Mouse (Mus musculus): Measurements from ENCODE around the gene Tmigd3.

Gene Tmigd3

DNA sequence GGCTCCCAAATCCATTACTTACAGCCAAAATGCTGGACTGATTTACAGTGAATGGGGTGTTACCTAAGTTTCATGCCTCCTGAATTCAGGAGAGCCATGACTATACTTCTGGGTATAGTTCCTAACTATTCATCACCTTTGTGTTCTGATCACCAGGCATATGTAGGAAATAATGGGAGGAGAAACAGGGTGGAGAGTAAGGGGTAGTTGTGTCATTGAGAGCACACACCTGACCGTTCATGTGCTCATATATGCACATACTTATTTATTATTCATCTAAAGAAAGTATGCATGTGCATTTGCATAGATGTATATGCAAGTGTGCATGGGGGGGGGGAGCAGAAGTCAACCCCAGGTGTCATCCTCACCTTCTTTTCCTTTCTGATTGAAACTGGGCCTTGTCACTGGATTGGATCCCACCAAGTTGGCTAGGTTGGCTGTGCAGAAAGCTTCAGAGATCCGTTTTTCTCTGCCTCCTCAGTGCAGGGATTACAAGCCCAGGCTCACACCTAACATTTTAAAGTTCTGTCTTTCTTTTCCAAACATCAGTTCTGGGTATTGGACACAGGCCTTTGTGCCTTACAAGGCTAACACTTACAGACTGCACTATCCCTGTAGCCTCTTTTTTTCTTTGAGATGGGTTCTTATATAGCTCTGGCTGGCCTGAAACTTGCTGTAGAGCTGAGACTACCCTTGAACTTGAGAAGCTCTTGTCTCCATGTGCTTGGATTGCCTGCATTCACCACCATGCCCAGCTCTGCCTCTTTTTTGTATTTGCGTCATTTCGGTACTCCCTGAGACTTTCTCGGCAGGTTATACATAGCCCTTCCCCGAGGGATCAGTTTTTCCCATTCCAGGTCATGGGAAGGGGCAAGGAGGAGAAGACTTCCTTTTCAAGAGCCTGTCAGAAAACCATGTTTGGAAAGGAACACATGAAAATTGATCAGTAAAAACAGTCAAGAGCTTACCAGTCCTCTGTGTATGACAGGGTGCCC is 3.0 kb downstream of the Tmigd3 start:
- in situ Hi-C loops (cut with MboI; ENCODE audit: low sequenced_read_pairs) = no loop called here

GRCm38 (mm10) chr3:105876022-105876421 is 5.3 kb downstream of the Tmigd3 start:
- in situ Hi-C loops (cut with MboI; ENCODE audit: low sequenced_read_pairs) = no loop called here

DNA sequence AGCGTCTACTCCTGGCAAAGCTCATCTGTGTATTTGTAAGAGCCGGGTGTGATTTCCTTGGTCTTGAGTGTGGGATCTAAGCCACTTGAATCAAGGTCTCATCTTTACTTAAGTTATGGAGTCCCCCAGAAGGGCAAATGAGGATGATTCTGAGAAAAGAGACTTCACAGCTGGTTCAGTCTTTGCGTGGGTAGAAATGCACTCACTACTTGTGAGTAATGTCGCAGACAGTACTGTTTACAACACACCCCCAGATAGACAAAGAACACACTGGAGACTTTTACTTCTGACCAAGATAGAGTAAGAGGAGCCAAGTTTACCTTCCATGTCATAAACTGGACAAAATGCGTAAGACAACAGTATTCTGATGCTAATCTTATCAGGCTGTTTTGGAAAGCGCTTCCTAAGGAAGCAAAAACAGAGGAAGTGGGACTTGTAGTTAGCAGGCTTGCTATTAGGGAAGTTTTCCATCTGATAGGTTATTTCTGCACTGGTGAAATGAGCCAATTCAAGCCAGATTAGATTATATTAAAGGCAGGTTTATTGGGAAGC is 6.6 kb downstream of the Tmigd3 start:
- in situ Hi-C loops (cut with MboI; ENCODE audit: low sequenced_read_pairs) = no loop called here

GRCm38 (mm10) chr3:105877919-105878318 is 7.2 kb downstream of the Tmigd3 start:
- in situ Hi-C loops (cut with MboI; ENCODE audit: low sequenced_read_pairs) = no loop called here

DNA sequence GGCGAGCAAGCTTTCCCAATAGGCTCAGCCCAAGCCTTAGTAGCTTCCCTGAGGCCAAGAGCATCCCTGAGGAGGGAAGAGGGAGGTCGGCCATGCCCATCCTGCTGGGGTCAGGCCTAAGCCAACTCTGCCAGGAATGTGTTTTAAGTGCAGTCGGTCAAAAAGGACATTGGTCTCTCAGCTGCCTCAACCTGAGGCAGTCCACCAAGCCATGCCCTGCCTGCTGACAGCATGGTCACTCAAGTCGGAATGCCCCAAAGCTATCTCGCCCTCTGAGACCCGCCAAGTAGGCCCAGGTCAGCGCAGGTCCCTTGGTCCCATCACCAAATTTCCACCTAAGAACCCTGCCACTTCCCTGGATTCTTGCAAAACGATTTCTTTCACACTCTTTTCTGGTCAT is 8.0 kb downstream of the Tmigd3 start:
- in situ Hi-C loops (cut with MboI; ENCODE audit: low sequenced_read_pairs) = no loop called here

DNA sequence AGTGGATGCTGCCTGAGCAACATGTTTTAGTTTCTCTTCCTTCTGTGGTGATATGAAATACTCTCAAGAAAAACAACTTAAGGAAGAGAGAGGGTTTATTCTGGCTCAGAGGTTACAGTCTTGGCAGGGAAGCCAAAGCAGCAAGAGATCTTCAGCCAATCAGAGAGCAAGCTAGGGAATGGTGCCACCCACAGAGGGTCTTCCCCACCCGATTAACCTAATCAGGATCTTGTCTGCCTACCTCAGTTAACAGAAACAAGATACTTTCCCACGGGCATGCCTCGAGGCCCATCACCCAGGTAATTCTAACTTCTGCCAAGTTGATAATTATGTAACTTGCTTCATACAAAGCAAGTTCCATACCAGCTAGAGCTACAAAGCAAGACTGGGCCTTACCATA is 9.7 kb downstream of the Tmigd3 start:
- in situ Hi-C loops (cut with MboI; ENCODE audit: low sequenced_read_pairs) = no loop called here

DNA sequence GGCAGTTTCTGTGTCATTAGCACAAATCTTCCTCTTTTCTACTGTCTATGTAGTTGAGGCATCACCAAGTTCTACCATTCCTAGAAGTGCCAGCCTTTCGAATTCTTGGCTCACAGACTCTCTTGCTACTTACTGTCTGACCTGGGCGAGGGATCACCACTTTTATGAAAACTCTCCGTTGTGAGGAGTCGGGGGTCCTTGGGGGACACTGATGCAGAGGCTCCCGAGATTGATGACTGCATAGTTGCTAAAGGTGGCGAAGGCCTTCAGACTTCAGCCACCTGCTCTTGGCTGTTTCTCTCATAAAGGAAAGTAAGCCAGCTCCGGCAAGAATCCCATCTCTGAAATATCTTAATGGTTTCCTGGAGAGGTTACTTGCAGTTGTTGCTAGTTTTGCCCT is 11.4 kb downstream of the Tmigd3 start:
- in situ Hi-C loops (cut with MboI; ENCODE audit: low sequenced_read_pairs) = no loop called here

DNA sequence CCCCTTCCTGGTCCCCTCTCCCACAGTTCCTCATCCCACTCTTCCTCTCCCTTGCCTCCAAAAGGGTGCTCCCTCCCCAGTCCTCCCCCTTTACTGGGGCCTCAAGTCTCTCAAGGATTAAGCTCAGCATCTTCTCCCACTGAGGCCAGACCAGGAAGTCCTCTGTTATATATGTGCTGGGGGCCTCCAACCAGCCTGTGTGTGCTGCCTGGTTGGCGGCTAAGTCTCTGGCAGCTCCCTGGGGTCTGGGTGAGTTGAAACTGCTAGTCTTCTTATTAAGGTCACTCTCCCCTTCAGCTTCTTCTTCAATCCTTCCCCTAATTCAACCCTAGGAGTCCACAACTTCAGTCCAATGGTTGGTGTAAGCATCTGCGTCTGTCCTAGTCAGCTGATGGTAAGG is 12.4 kb downstream of the Tmigd3 start:
- in situ Hi-C loops (cut with MboI; ENCODE audit: low sequenced_read_pairs) = no loop called here

GRCm38 (mm10) chr3:105888961-105889360 is 18.3 kb downstream of the Tmigd3 start:
- in situ Hi-C loops (cut with MboI; ENCODE audit: low sequenced_read_pairs) = no loop called here

- in situ Hi-C loops (cut with MboI; ENCODE audit: low sequenced_read_pairs) = loop anchor here (10.0 kb wide), 1 partner anchor 95 kb away; no protein-coding TSS in a partner anchor
Observed at GRCm38 (mm10) chr3:105890220-105890619, 19.5 kb downstream of the Tmigd3 start.

DNA sequence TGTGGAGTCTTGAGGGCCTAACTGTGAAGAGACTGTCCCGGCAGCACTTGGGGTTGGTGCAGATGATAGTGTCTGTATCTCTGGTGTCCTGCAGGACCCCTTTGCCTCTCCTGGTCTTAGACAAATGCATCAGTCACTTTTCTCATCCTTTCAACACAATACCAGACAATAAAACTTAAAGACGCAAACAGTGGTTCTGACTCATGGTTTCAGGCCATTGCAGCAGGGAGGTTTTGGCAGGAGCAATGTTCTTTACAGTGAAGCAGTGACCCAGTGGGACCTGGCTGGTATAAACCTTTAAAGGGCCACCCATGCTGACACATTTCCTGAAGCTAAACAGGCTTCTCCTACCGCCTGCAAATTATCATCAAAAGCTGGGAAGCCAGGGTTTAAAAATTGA is 20.4 kb downstream of the Tmigd3 start:
- in situ Hi-C loops (cut with MboI; ENCODE audit: low sequenced_read_pairs) = loop anchor here (10.0 kb wide), 1 partner anchor 96 kb away; no protein-coding TSS in a partner anchor

GRCm38 (mm10) chr3:105891760-105892571 is 21.3 kb downstream of the Tmigd3 start:
- in situ Hi-C loops (cut with MboI; ENCODE audit: low sequenced_read_pairs) = loop anchor here (10.0 kb wide), 1 partner anchor 97 kb away; no protein-coding TSS in a partner anchor

DNA sequence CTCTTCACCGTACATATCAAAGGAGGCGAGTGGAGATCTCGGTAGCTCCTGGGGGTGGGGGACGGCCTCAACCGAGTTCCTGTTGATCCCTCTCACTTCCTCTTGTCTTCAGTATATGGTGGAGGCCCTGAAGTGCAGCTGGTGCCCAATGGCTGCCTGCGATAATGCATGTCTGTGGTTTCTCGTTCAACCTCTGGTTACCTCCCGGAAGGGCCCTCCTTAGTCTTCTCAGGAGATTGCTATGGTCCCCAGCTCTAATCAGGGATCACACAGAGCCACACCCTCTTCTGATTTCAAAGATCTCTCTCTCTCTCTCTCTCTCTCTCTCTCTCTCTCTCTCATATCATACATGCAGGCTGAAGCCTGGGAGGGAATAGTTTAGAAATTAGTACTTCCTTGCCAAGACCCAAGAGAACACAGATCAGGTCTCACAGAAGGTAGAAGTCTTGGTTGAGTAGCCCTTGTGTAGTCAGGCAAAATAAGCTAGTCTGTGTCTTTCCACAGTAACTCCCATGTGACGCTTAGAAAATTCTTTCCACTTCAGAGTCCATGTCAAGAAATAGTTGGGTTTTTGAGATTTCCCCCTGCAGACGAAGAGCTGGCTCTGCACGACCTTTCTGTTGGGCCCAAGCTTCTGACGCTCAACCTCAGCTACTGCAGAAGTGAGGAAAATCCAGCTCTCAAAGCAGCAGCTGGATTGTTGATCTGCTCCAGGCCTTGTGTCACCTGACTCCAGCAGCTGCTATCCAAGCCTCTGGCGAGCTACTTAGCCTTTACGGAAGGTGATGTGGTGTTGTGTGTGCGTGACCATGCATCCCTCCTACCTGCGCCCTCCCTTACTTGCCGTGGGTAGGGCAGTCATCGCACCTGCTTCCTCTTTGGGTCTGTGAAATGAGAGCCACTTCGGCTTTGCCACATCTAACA is 22.1 kb downstream of the Tmigd3 start:
- in situ Hi-C loops (cut with MboI; ENCODE audit: low sequenced_read_pairs) = loop anchor here (10.0 kb wide), 1 partner anchor 98 kb away; no protein-coding TSS in a partner anchor

GRCm38 (mm10) chr3:105893941-105894391 is 23.3 kb downstream of the Tmigd3 start:
- in situ Hi-C loops (cut with MboI; ENCODE audit: low sequenced_read_pairs) = loop anchor here (10.0 kb wide), 1 partner anchor 99 kb away; no protein-coding TSS in a partner anchor

DNA sequence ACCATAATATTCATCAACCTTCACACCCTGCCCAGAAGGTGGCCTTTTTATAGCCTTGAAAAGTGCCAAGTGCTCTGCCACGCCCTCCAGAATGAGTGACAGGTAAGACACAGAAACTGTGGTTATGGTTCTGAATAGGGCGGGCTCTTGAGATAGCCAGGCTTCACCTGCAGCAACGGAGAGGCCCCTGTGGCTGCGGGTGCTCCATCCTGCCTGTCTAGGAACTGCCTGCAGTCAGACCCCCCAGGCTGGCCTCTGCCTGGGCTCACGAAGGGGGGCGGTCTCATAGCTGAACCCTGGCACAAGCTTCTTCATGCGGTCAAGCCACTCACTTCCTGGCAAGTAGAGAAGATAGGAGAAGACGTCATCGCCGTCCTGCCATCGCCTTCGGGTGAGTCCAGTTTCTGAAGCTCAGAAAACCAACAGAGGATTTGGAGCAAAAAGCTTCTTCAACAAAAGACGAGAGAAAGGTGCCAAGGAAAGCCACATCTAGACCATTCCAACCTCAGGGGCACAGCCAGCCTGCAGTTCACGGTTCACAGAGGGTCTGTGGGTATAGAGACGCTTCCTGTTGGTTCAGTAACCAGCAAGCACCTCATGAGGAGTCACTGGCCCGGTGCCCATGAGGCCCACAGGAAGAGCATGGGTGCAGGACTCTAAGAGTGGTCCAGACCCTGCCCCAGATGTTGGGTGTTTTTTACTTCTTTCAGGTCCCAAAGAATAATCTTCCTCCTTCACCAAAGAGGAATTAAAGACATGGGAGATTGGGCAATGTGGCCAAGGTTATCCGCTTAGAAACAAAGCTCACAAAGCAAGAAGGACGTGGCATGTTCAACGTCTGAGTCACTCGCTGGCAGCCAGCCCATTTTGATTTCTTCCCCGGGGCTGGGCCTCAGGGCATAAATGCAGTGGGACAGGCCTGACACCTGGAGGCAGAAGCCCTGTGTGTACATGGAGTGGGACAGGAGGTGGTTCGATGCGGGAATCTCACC is 24.2 kb downstream of the Tmigd3 start:
- in situ Hi-C loops (cut with MboI; ENCODE audit: low sequenced_read_pairs) = loop anchor here (5.0 to 10.0 kb wide), 2 partner anchors 100 to 208 kb away; partner anchors contain the start of gene Ddx20

DNA sequence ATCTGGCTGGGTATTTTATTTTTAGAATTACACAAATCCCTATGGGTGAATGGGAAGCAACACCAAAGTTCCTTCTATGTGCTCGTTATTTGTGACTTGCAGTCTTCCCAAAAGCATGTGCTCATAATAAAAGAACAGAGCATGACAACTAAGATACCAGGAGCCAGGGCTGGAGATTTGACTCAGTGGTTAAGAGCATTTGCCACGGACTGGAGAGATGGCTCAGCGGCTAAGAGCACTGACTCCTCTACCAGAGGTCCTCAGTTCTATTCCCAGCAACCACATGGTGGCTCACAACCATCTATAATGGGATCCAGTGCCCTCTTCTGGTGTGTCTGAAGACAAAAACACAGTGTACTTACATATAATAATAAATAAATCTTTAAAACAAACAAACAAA is 26.1 kb downstream of the Tmigd3 start:
- in situ Hi-C loops (cut with MboI; ENCODE audit: low sequenced_read_pairs) = loop anchor here (5.0 to 10.0 kb wide), 2 partner anchors 102 to 210 kb away; partner anchors contain the start of gene Ddx20

GRCm38 (mm10) chr3:105898325-105898724 is 27.6 kb downstream of the Tmigd3 start:
- in situ Hi-C loops (cut with MboI; ENCODE audit: low sequenced_read_pairs) = loop anchor here (5.0 to 10.0 kb wide), 2 partner anchors 104 to 211 kb away; partner anchors contain the start of gene Ddx20

- in situ Hi-C loops (cut with MboI; ENCODE audit: low sequenced_read_pairs) = loop anchor here (5.0 to 10.0 kb wide), 2 partner anchors 104 to 212 kb away; partner anchors contain the start of gene Ddx20
Observed at GRCm38 (mm10) chr3:105898861-105899260, 28.2 kb downstream of the Tmigd3 start.

All from CH12F3 (cell line).